Comparison of ENCODE assay signal across 8 mouse cellular contexts in genomic region chr2:72389942-72390341, GRCm38 (mm10).
DNase-seq lines count a peak whose midpoint lies in the region; ATAC-seq lines count a peak whose summit lies in the region.

No protein-coding gene starts in this region.

- H3K36me3 ChIP-seq in megakaryocyte, embryonic 14.5 days (replicated peaks; ENCODE audit: low read length), result peaks cover 53% of the 10 kb centered on the region

- DNase-seq in CD4-positive, CD25-positive, alpha-beta regulatory T cell, adult 2 months (ENCODE audit: low read depth, low spot score), result peak; percentile 83
- DNase-seq in forelimb bud, embryonic 11.5 days (ENCODE audit: low read depth, low spot score), result peak; percentile 83
- peak; percentile 88 to 90 for DNase-seq in heart, postnatal 36 days
- peak; percentile 67 for DNase-seq in left cerebral cortex, adult 11 months (ENCODE audit: low spot score)
- DNase-seq in spleen, adult 18-20 months, result peak; percentile 48 to 69

- H3K9me3 ChIP-seq in megakaryocyte, embryonic 14.5 days, result no peaks in the 10 kb centered on the region

- H3K4me3 ChIP-seq in megakaryocyte, embryonic 14.5 days (replicated peaks), result peak overlapping the region; percentile 38

- intact Hi-C loops in heart, postnatal 36 days (cut with DNase I), result loop anchor here (1.0 to 5.0 kb wide), 3 partner anchors 92 to 353 kb away; no protein-coding TSS in a partner anchor

- H3K27me3 ChIP-seq in megakaryocyte, embryonic 14.5 days (replicated peaks), result no peaks in the 10 kb centered on the region

- peaks cover 16% of the 10 kb centered on the region for H3K4me1 ChIP-seq in megakaryocyte, embryonic 14.5 days

- no peak for ATAC-seq in CD4-positive, CD25-positive, alpha-beta regulatory T cell, adult 4 months
- peak; percentile 66; the same call in 1 of the 2 replicates for ATAC-seq in cerebellum, adult (ENCODE audit: insufficient number of reproducible peaks, low FRiP score, low TSS enrichment)
